Mouse (Mus musculus): Measurements from ENCODE around the gene Ap3b1.

The Ap3b1 gene

DNA sequence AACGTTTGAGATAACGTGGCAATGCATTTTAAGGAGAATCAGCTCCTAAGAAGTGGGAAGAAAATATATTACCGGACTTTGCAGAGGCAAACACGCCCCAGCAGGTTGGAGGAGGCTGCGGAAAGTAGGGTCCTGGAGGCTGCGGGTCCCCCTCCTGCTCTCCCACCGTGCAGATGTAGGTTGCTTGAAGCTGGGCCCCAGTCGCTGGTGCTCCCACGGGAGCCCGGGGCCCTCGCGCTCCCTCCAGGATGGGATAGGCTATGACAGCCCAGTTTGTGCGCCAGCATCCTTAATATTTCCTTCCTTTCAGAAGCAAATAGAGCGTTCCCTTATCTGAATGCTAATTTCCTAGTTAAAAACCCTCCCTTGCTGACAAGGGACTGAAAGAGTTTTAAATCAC, 236.5 kb downstream of the Ap3b1 start:
- in situ Hi-C loops (cut with MboI): no loop called here

GRCm38 (mm10) chr13:94595701-94596361, 237.1 kb downstream of the Ap3b1 start:
- in situ Hi-C loops (cut with MboI): no loop called here

- in situ Hi-C loops (cut with MboI): no loop called here
Measured at GRCm38 (mm10) chr13:94596386-94597033, 237.8 kb downstream of the Ap3b1 start.

GRCm38 (mm10) chr13:94599718-94600117, 241.0 kb downstream of the Ap3b1 start:
- in situ Hi-C loops (cut with MboI): no loop called here

GRCm38 (mm10) chr13:94607035-94607860, 248.5 kb downstream of the Ap3b1 start:
- in situ Hi-C loops (cut with MboI): no loop called here

DNA sequence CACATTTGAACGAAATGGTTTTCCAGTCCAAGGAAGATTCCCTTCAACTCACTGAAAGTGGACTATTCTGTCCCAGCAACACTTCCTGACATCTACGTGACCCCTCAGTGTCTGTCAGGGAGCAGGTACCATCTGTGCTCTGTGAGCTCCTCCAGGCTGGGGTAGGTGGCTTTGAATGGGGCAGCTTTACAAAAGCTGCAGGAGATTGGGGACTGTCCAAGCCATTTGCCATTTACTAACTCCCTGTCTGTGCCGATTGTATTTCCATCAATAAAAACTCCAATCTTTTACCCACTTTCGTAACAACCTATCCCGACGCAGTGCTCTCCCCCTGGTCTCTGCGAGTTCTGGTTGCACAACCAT, 249.1 kb downstream of the Ap3b1 start:
- in situ Hi-C loops (cut with MboI): no loop called here

DNA sequence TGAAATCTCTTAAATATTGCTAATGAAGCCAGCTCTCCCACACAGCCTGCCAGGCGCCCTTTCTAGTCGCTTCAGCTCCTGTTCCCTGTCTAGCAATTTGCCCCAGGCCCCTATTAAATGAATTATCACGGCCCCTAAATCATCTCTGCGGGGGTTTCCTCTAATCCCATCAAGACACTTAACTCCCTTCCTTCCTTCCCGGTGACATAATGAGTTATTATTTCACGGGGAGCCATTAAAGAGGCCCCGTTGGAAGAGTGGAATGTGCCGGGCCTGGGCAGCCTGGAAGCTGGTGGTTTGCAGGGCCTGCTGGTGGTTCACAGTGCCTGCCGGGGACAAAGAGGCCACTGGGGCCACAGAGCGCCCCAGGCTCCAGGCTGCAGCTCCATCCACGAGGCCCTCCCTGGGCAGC, 249.7 kb downstream of the Ap3b1 start:
- in situ Hi-C loops (cut with MboI): no loop called here

GRCm38 (mm10) chr13:94608947-94609346, 250.2 kb downstream of the Ap3b1 start:
- in situ Hi-C loops (cut with MboI): no loop called here

Measured in mature B cell (primary cell).